Mouse (Mus musculus) urinary bladder, postnatal 25 days (tissue): Measurements from ENCODE around the gene Orai2.
A peak's percentile ranks its signal among the peaks of the same experiment; 100 is the strongest.
"Not testable (repeated sequence)": the region's sequence is repeated elsewhere in the genome, so short reads cannot be mapped to it uniquely, and the experiment has no call there.

Experiments used
- DNase-seq: peaks from one replicate; pipeline ENCODE4 v3.0.0; 2022; ENCODE audit warnings: low spot score

Orai2 gene

DNA sequence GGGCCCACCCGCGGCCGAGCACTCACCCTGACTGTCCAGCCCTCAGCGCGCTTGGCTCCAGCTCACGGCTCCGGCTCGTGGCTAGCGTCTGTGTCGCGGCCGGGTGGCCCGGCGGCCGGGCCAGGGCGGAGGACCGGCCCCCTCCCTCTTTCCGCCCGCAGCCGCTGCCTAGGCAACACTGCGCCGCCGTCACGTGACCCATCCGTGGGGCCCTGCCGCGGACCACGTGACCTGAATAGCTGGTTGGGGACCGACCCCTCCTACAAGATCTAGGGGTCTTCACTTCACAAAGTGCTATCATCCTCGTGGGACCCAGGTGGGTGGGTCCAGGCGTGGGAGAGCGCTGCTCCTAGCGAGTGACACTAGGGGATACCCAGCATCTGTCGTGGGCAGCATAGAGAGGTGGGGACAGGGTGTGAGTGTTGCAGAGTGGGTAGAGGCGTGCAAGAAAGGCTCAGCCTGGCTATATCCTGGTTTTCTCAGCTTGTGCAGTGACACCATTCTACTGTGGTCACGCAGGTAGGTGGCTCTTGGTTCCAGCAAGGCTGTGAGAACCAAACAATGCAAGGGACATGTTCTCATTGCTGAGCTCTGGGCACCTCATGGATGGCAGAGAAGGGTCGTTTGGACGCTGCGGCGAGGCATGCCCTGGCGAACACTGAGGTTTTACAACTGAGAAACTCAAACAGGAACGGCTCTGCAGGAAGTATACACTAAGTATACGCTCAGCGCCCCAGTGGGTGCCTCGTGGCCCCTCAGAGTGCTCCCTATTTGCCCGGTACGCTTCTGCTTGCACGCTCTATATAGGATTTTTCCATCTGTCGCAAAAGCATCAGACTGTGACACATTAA, at the start of gene Orai2:
TSS of gene Orai2 (minus strand) at position 202 of the 851 bp plus-strand sequence.
- peak; percentile 74 for DNase-seq

DNA sequence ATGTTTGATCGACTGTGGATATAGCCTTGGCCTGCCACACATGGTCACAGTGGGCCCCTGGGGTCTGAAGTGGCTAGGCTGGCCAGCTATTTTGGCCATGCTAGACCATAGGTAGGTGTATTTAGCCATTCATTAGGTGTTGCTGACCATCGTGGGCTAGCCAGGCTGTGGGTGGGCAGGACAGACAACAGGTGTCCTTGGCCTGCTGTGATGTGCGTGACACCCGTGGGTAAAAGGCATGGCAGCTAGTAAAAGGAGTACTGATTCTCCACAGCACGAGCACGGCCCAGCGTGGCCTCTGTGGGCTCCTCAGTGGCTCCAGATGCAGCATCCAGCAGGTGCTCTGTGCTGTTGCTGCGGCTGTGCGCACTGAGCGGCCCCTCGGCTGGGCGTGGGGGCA, 48.1 kb upstream of the Orai2 start:
- DNase-seq = no peak

DNA sequence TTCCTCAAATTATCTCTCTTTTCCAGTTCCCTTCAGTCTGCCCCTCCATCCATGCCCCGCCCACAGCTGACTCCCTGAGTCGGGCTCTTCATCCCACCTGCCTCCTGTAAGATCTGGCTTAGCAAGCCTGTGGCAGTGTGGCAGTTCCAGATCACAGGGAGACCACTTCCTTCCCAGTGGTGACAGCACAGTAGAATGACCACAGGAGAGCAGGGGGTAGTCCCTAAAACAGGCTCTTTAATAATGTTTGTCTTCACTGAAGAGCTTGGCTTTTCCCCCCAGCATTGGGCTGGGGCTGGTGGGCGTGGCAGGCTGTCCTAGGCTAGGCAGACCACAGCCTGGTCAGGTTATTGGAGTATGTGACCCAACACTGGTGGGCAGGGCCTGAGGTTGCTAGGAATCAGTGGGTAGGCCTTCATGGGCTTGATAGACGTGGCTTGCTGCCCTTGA, 47.4 kb upstream of the Orai2 start:
- no peak for DNase-seq

DNA sequence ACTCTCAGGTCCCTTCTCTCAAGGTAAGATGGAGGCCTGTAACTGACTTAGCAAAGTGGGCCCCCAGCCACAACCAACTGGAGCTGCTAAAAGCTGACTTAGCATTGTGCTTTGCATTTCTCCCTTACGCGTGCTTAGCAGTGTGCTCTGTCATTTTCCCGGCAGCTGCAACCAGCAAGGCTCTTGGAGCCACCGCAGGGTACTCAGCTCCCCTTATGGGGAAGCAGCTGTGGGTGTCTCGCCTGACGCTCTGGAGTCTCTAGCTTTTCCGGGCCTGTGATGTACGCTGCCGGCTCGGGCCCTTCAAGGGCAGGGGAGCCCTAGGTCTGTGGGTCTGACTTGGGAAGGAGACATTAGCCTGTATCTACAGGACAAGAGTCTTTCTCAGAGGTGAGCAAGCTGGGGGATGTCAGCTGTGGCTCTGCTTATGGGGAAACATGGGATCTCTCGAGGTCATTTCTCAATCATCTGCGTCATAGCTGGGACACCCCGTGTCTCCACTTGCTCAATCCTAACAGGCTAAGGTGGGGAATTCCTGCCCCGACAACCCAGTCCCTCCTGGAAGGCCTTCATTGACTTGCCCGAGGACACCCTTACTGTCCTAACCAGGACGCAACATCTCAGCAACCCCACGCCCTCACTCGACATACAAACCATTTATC, 46.6 kb upstream of the Orai2 start:
- DNase-seq = no peak

DNA sequence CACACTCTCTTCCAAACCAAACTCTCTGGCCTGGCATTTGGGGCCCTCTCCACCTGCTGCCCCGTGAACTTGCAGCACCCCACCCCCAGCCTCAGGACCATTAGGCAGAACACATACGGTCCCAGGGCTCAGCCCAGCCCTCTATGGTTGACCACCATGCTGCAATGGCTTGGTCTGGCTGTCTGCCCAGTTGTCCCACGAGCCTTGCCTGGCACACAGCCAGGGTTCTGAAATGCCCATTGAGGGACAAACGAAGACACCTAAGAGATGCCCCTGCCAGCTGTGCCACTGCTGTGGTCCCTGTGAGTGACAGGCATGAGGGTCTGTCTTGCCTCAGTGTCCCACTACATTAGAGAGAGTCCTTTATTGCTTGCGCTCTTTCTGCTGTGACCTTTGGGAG, 45.4 kb upstream of the Orai2 start:
- no peak for DNase-seq

DNA sequence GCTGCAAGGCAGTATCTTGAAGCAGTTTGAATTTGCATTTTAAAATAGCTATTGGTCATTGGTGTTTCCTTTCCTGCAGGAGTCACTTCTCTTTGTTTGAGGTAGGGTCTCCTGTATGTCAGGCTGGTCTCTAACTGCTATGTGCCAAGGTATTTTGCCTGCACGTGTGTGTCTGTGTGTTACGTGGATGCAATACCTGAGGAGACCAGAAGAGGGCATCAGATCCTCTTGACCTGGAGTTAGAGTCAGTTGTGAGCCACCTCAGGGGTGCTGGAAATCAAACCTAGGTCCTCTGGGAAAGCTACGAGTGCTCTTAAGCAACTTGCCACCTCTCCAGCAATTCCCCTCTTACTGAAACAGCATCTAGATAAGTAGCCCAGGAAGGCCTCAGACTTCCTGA, 44.7 kb upstream of the Orai2 start:
- DNase-seq = no peak

DNA sequence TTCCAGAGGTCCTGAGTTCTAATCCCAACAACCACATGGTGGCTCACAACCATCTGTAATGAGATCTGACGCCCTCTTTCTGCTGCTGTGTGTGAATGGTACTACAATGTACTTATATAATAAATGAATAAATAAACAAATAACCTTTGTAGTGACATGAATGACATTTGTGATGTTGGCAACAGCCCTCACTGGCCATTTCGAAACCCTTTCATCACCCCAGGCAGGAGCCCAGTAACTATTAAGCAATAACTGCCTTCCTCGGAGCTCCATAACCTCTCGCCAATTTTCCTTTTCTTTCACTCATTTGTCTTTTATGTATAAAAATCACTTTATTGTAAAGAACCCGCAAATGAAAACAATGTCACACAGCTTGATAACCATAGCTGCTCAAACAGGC, 43.2 kb upstream of the Orai2 start:
- no peak for DNase-seq

DNA sequence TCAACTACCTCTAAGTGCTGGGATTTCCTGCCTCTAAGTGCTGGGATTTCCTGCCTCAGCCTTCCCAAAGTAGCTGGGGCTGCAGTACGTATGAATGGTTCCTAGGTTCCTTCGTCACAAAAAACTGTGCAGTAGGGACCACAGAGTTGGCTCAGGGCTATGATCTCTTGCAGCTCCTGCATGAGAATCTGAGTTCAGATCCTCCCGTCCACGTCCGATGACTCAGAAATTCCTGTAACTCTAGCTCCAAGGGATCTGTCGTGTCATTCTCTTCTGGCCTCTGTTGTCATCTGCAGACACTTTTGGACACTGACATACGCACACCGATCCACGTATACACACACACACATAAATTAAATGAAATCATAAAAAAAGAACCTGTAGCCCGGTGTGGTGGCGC, 42.2 kb upstream of the Orai2 start:
- no peak for DNase-seq

DNA sequence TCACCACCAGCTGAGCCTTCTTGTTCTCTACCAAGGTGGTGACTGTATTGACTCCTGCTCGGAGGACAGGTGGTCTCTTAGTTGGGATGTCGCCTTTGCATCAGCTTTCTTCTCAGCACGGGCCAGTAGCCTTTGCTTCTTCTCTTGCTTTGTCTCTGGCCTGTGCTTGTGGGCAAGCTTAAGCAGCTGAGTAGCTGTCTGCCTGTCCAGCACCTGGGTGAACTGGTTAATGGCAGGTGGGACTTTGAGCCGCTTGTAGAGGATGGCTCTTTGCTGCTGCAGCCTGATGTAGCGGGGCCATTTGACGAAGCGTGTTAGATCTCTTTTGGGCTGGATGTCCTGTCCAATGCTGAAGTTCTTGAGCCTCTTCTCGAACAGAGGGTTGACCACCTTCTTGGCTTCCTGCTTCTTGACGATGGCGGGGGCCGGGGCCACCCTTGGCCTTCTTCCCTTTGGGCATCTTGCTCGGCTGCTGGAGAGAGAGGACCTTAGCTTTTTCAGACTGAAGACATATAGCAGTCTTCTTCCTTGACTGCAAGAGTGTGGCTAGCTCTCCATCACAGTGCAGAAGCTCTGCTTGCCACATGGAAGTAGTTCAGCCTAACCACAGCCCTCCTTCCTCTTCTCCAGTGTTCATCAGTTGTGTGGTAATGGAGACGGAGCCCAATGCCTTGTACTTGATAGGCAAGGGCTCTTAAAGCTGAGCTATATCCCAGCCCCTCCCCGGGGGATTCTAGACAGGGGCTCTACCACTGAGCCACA, 41.0 kb upstream of the Orai2 start:
- not testable (repeated sequence) for DNase-seq

DNA sequence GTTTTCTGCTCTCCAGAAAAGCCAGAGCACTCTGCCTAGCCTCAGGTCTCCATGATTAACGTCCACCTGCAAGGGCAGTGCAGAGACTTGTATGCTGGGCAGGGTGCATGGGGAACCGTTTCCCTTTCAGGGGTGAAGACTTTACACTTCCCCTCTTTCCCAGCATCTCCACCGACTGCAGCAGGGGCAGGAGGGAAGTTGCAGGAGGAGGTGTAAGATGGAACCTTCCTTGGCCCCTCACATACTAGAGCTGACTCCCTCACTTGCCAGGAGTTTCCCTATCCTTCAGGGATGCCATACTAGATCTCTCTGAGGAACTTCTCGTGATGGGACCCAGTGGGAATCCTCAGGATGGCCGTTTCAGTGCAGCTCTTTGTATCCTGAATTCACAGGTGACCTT, 40.0 kb upstream of the Orai2 start:
- no peak for DNase-seq

DNA sequence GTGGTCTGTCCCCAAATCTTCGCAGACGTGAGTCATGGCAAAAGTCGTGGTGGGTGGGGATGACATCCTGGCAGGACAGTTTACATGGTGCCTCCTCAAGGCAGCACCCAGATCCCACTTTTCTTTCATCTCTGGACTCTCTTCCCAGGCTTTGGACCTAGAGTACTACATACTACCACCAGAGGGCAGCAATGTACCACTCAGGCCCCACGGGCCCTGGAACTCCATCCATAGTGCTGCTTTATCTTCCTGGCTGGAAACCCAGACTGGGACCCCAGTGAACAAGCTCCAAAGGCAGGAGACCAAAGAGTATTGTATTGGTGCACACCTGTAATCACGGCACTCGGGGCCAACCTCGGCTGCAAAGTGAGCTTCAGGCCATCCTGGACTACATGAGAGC, 31.3 kb upstream of the Orai2 start:
- DNase-seq = peak; percentile 60

DNA sequence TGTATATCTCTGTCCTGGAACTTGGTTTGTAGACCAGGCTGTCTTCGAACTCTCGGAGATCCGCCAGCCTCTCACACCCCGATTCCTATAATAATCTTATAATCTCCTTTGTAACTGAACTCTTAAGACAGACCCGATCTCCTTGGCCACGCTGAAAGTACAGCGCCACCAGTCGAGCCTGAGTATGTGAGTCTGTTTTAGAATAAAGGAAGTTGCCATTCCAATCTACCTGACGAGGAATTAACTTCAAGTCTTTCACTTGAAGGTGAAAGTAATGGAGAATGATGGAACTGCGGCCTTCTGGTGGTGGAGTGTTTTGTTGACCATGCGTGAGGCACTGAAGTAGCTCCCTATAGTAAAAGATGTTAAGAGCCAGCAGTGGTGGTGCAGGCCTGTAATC, 29.0 kb upstream of the Orai2 start:
- no peak for DNase-seq

DNA sequence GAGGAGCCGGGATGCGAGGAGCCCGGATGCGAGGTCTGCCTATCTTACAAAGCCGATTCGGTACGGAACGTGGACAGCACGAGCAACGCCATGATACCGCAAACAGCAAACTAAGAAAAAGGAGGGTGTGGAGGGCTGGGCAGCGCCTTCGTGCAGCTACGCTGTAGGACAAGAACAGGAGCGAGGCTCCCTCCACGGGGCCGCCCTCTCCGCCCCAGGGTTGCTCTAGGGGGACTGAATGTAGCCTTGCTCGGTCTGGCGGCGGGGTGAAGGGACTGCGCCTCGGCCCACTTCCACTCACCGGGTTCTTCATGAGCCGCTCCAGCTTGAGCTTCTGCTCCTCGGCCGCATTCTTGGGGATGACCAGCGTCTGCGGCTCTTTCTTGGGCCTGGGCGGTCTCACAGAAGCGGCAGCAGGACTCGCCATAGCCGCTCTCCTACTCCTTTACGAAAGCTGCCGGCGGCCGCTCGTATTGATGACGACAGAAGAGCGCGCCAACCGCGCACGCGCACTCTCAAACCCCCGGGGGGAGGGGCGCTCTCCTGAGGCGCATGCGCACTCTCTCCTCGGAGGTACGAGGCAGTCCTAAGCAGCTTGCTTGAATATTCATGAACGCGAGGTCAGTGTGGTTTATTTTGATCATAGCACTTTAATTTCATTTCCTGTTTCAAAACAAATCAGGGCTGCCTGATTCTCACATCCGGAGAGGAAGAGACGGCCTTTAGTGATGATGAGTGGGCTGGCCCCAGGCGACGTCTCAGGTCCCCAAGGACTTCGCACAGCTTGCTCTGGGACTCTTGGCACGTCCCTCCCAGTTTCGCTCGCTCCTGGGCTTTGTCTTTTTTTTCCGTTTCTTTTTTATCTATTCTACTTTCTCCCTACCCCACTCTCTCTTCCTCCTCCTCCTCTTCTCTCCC, 28.2 kb upstream of the Orai2 start, which contains the start of gene Prkrip1:
TSS of gene Prkrip1 (minus strand) at position 490 of the 918 bp plus-strand sequence.
- DNase-seq = peak; percentile 93

DNA sequence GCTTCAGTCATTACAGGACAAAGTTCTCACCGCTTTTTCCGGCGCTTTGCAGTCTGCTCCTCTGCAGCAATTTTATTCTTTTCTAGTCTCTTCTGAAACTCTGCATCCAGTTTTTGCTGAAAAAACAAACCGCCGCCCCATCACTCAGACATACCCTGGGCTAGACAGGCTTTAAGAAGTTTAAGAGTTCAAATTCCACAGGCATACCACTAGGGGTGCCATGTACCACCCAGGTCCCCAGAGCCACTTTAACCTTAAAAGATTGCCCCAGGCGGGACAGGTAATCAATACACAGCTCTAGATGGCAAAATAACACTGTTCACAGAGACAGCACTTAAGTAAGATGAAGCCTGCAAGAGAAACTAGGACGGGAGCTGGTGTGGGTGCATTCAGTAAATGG, 21.4 kb upstream of the Orai2 start:
- DNase-seq = no peak

DNA sequence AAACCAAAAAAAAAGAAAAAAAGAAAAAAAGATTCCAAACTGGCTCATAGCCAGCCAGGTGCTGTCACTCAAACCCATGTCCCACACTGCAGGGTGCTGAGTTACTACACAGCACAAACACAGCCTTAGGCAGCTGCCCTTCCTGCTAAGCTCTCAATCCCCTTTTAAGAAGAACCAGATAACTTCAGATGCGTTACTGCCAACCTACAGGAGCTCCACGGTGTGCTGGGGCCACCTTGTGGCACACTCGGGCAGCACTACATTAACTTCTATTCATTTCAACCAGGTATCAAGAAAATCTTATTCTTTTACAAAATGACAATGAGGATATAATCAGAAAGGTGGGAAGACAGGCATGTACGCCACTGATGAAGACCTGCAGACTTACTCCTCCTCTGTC, 16.2 kb upstream of the Orai2 start:
- peak; percentile 39 for DNase-seq

DNA sequence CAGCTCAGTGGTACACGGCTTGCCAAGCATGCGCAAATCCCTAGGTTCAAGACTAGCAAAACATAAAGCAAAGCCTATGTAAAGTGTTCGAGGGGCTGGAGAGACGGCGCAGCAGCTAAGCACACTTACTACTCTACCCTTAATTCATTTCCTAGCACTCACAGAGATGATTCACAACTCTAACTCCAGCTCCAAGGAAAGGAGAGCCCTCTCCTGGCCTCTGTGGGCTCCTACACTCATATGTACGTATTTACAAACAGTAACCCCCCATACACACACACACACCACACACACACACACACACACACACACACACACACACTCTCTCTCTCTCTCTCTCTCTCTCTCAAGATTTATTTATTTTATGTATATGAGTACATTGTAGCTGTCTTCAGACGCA, 13.3 kb upstream of the Orai2 start:
- no peak for DNase-seq

DNA sequence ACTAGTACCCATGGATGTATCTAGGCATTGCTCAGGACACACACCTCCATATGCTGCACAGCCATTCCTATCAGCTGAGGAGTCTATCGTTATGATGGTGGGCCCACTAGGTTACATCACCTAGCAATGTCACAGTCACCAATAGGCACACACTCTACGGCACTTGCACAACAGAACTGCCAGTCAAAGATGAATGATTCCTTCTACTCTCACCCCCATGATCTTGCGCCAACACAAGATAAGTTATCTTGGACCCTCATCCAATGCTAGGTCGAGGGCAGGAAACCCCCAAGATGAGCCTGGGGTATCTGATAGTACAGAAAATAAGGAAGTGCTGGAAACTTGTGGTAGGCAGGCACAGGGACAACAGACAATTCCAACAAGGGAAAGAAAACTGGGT, 12.3 kb upstream of the Orai2 start:
- no peak for DNase-seq

DNA sequence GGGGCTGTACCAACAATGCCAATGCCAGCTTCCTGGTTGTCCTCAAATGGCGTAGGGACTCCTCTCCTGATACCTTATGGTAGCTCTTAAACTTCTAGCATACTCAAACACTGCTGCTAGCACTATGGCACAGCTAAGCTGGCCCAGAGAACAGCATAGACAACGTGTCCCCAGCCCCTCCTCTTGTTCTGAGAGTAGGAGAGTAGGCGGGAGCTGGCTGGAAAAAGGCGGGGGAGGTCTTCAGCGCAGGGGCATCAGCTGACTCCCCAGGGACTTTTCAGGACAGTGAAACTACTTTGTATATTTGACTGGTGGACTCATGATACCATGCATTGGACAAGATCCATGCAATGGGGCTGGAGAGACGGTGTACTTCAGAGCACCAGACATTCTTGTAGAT, 11.5 kb upstream of the Orai2 start:
- DNase-seq = no peak

DNA sequence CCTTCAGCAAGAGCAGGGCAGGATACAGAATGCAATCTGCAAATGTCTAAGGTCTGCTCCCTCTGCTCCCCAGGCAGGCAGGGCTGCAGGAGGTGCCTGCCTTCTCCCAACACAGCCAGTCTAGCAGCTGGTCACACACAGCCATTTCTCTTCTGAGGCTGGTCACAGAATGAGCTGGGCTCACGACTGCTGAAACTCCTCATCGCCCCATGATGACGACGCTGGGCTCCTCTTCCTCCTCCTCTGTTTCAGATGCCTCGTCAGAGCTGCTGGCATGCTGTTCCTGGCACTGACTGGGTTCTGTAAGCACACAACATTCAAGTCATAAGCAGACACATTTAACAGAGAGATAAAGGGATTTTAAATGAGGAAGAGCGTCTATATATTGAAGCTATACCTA, 10.7 kb upstream of the Orai2 start:
- no peak for DNase-seq

DNA sequence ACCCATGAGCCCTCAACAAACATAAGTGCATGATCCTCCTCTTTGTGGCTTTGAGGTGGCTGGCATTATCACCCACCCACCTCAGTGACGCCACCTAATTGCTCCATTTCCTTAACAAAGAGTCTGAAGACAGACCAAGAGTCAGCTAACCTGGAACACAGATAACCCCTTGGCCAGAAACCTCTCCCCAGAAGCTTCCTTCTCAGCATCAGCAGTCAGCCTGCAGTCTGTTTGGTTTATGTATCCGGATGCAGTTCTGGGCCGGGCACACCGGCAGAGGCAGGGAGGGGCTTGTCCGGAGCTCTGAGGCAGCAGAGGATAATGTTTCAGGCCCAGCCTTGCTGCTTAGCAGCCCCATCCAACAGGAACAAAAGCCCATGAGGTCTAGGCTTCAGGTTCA, 9.1 kb upstream of the Orai2 start:
- DNase-seq = no peak

DNA sequence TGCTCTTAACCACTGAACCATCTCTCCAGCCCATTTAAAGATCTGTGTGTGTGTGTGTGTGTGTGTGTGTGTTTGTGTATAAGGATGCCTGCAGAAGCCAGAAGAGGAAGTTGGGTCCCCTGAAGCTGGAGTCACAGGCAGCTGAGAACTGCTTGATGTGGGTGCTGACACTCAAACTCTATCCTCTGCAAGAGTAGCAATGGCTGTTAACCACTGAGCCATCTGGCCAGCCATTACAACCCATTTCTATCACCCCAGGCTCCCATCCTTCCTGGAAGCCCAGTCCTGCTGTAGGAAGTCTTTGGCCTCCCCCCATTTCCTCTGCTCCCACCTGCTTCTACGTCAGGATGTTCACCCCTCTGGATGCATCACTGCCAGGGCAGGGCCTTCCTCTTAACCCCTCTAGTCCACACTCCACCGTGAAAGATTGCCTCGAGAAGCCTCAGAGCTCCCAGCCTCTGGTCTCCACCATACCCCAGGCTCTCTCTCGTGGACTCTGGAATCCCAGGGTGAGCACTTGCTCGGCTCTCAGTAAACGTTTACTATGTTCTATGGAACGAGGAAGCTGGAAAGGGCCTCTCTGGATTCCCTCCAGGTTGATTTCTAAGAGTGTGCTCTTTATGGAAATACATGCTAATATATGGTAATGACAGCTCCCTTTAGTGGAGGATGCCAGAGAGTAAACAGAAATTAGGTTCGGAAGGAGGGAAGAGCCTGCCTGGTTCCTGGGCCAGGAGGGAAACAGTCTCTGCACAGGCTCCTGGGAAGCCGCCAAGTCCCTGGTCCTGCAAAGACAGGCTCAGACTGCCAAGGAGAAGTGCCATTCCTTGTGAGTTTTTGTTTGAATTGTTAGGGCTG, 3.3 kb upstream of the Orai2 start:
- peak; percentile 36 for DNase-seq
